Mouse (Mus musculus): ENCODE measurements around the gene Ski.

DNA sequence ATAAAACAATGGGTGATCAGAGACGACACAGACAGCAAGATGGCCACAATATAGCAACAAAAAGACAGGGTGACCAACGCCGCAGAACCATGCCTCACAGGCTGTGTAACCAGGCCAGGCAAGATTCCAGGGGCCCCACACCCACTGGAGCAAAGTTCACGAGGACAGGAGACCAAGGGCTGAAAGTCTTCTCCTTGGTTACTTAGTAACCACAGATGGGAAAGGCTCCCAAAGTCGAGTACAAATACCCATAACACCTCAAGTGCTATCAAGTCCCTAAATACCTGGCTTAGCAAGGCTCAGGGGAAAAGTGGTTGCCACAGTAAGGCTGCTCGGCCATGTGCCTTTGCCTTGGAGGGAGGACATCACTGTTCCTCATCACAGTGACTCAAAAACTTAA, 16.5 kb downstream of the Ski start:
- TF ChIP-seq CTCF (IDR thresholded peaks at IDR 0.05) (no peak), EP300 (IDR thresholded peaks at IDR 0.05) (no peak)
